Mouse (Mus musculus): ENCODE data around the gene Il6st. TPM values are rescaled to one million over a fixed set of nuclear protein-coding genes. Genes with fewer than 3 reads are reported as not detected.

Il6st gene
- polyA plus RNA-seq, 1 experiment = 17.3 TPM

DNA sequence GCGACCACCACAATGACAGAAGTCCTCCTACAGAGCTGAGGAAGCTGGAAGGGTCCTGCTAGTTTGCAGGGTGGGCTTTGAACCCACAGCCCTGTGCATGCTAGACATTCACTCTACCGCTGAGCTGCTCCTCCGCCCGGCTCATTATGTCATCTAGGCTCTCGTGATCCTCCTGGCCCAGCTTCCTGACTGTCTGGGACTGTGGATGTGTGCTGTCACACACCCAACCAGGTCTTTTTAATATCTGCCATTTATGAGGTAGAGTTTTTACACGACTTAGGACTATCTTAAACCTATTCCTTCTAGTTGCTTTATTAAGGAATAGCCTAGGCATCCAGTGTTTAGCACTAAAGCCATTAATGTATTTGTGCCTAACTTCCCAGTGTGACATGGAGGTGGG is 41.6 kb downstream of the Il6st start:
- no peaks in the 10 kb centered on the region for H3K79me3 ChIP-seq (ENCODE audit: low read depth)
- no peaks in the 10 kb centered on the region for H3K27me3 ChIP-seq (ENCODE audit: control insufficient read depth, insufficient read depth, insufficient read length)
- no peaks in the 10 kb centered on the region for H3K79me2 ChIP-seq (ENCODE audit: control insufficient read depth, insufficient read depth)
- TF ChIP-seq CEBPB (IDR thresholded peaks at IDR 0.05; ENCODE audit: low read depth) (no peak), MAX (IDR thresholded peaks at IDR 0.05) (no peak), FOSL1 (IDR thresholded peaks at IDR 0.05; ENCODE audit: insufficient read depth, low read length, poor library complexity, severe bottlenecking) (no peak), MYOD1 (IDR thresholded peaks at IDR 0.05; ENCODE audit: control insufficient read depth, insufficient read length, low read depth) (no peak), USF1 (IDR thresholded peaks at IDR 0.05; ENCODE audit: low read depth) (no peak), MYOG (IDR thresholded peaks at IDR 0.05; ENCODE audit: control insufficient read depth, extremely low read depth, insufficient read length) (no peak), CTCF (IDR thresholded peaks at IDR 0.05; ENCODE audit: control insufficient read depth, insufficient read depth, insufficient read length) (no peak)
- no peak overlapping the region for H3ac ChIP-seq (ENCODE audit: control insufficient read depth, insufficient read length, low read depth)
- H3K36me3 ChIP-seq (ENCODE audit: control insufficient read depth, insufficient read depth) = peaks cover 49% of the 10 kb centered on the region
- no peak overlapping the region for H3K4me3 ChIP-seq (ENCODE audit: insufficient read depth, poor library complexity, severe bottlenecking)

DNA sequence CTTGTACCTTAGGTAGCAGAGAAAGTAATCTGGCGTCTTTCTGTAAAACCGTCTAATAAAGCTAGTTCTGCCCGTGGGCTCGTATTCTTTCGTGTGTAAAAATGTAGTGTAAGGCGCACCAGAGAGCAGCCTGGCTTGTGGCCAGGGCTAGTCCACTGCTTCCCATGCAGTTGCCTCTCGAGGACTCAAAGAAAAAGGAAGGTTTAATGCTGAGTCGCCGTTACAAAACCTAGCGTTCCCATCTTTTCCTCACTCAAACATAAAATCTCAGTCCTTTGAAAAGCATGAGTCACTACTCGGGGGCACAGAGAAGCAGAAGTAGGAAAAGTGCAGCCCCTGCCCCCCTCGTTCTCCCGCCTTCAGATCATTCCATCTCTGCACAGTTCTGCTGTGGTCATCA is 42.9 kb downstream of the Il6st start:
- Histone ChIP-seq H3K27me3 (ENCODE audit: control insufficient read depth, insufficient read depth, insufficient read length) (no peaks in the 10 kb centered on the region), H3K79me3 (ENCODE audit: low read depth) (no peaks in the 10 kb centered on the region), H3K4me3 (ENCODE audit: insufficient read depth, poor library complexity, severe bottlenecking) (no peak overlapping the region), H3K36me3 (ENCODE audit: control insufficient read depth, insufficient read depth) (peaks cover 38% of the 10 kb centered on the region), H3K79me2 (ENCODE audit: control insufficient read depth, insufficient read depth) (no peaks in the 10 kb centered on the region), H3ac (ENCODE audit: control insufficient read depth, insufficient read length, low read depth) (no peak overlapping the region)
- TF ChIP-seq USF1 (IDR thresholded peaks at IDR 0.05; ENCODE audit: low read depth) (no peak), MAX (IDR thresholded peaks at IDR 0.05) (no peak), CTCF (IDR thresholded peaks at IDR 0.05; ENCODE audit: control insufficient read depth, insufficient read depth, insufficient read length) (no peak), FOSL1 (IDR thresholded peaks at IDR 0.05; ENCODE audit: insufficient read depth, low read length, poor library complexity, severe bottlenecking) (no peak), MYOD1 (IDR thresholded peaks at IDR 0.05; ENCODE audit: control insufficient read depth, insufficient read length, low read depth) (no peak), CEBPB (IDR thresholded peaks at IDR 0.05; ENCODE audit: low read depth) (no peak), MYOG (IDR thresholded peaks at IDR 0.05; ENCODE audit: control insufficient read depth, extremely low read depth, insufficient read length) (no peak)

DNA sequence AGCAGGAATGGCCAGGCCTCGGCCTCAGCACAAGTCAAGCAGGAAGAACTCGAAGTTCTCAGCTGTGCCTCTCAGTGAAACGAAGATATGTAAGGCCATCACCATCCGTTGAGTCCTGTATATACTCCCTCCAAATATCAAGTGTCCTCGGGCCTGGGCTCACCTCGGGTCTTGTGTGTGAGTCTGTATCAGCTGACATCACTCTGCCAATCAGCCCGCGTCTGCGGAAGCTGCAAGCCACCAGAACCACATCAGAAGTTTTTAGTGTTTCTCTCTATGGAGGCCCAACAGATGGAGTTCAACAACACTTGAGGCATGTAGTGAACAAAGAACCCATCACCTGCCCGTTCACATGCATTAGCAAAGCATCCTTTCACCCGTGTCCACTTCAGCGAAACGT is 43.8 kb downstream of the Il6st start:
- no peaks in the 10 kb centered on the region for H3K79me2 ChIP-seq (ENCODE audit: control insufficient read depth, insufficient read depth)
- no peaks in the 10 kb centered on the region for H3K79me3 ChIP-seq (ENCODE audit: low read depth)
- H3K4me3 ChIP-seq (ENCODE audit: insufficient read depth, poor library complexity, severe bottlenecking) = no peak overlapping the region
- no peak overlapping the region for H3ac ChIP-seq (ENCODE audit: control insufficient read depth, insufficient read length, low read depth)
- H3K27me3 ChIP-seq (ENCODE audit: control insufficient read depth, insufficient read depth, insufficient read length) = no peaks in the 10 kb centered on the region
- peaks cover 30% of the 10 kb centered on the region for H3K36me3 ChIP-seq (ENCODE audit: control insufficient read depth, insufficient read depth)
- TF ChIP-seq MYOG (IDR thresholded peaks at IDR 0.05; ENCODE audit: control insufficient read depth, extremely low read depth, insufficient read length) (no peak), MAX (IDR thresholded peaks at IDR 0.05) (no peak), CEBPB (IDR thresholded peaks at IDR 0.05; ENCODE audit: low read depth) (no peak), USF1 (IDR thresholded peaks at IDR 0.05; ENCODE audit: low read depth) (no peak), CTCF (IDR thresholded peaks at IDR 0.05; ENCODE audit: control insufficient read depth, insufficient read depth, insufficient read length) (no peak), MYOD1 (IDR thresholded peaks at IDR 0.05; ENCODE audit: control insufficient read depth, insufficient read length, low read depth) (no peak)

DNA sequence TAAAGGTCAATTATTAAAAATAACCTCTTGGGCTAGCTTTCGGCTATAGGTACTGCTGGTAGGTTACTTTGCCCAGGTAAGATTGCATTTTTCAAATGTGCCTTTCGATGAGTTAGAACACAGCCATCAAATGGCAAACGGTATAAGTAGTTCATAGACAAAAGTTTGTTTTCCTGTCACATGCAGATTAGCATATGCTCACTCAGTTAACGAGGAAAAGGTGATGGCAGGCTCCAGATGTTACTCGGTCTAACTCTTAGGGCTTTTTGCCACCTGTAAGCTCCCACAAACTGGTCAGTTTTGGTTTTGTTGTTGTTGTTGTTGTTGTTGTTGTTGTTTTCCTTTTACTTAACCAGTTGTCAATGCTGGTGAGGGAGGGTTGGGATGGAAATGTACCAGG is 44.6 kb downstream of the Il6st start:
- Histone ChIP-seq H3K36me3 (ENCODE audit: control insufficient read depth, insufficient read depth) (peaks cover 24% of the 10 kb centered on the region), H3K4me3 (ENCODE audit: insufficient read depth, poor library complexity, severe bottlenecking) (no peak overlapping the region), H3K79me2 (ENCODE audit: control insufficient read depth, insufficient read depth) (no peaks in the 10 kb centered on the region), H3ac (ENCODE audit: control insufficient read depth, insufficient read length, low read depth) (no peak overlapping the region), H3K27me3 (ENCODE audit: control insufficient read depth, insufficient read depth, insufficient read length) (no peaks in the 10 kb centered on the region), H3K79me3 (ENCODE audit: low read depth) (no peaks in the 10 kb centered on the region)
- TF ChIP-seq MAX (IDR thresholded peaks at IDR 0.05) (no peak), MYOG (IDR thresholded peaks at IDR 0.05; ENCODE audit: control insufficient read depth, extremely low read depth, insufficient read length) (no peak), CTCF (IDR thresholded peaks at IDR 0.05; ENCODE audit: control insufficient read depth, insufficient read depth, insufficient read length) (no peak), FOSL1 (IDR thresholded peaks at IDR 0.05; ENCODE audit: insufficient read depth, low read length, poor library complexity, severe bottlenecking) (no peak), MYOD1 (IDR thresholded peaks at IDR 0.05; ENCODE audit: control insufficient read depth, insufficient read length, low read depth) (no peak), USF1 (IDR thresholded peaks at IDR 0.05; ENCODE audit: low read depth) (no peak), CEBPB (IDR thresholded peaks at IDR 0.05; ENCODE audit: low read depth) (no peak)

GRCm38 (mm10) chr13:112509465-112509864 is 45.6 kb downstream of the Il6st start:
- Histone ChIP-seq H3K4me3 (ENCODE audit: insufficient read depth, poor library complexity, severe bottlenecking) (no peak overlapping the region), H3K79me3 (ENCODE audit: low read depth) (no peaks in the 10 kb centered on the region), H3ac (ENCODE audit: control insufficient read depth, insufficient read length, low read depth) (no peak overlapping the region), H3K36me3 (ENCODE audit: control insufficient read depth, insufficient read depth) (peaks cover 19% of the 10 kb centered on the region), H3K27me3 (ENCODE audit: control insufficient read depth, insufficient read depth, insufficient read length) (no peaks in the 10 kb centered on the region), H3K79me2 (ENCODE audit: control insufficient read depth, insufficient read depth) (no peaks in the 10 kb centered on the region)
- TF ChIP-seq CTCF (IDR thresholded peaks at IDR 0.05; ENCODE audit: control insufficient read depth, insufficient read depth, insufficient read length) (peak; percentile 87), FOSL1 (IDR thresholded peaks at IDR 0.05; ENCODE audit: insufficient read depth, low read length, poor library complexity, severe bottlenecking) (no peak)

- Histone ChIP-seq H3ac (ENCODE audit: control insufficient read depth, insufficient read length, low read depth) (no peak overlapping the region), H3K79me2 (ENCODE audit: control insufficient read depth, insufficient read depth) (no peaks in the 10 kb centered on the region), H3K4me3 (ENCODE audit: insufficient read depth, poor library complexity, severe bottlenecking) (no peak overlapping the region), H3K79me3 (ENCODE audit: low read depth) (no peaks in the 10 kb centered on the region), H3K27me3 (ENCODE audit: control insufficient read depth, insufficient read depth, insufficient read length) (no peaks in the 10 kb centered on the region), H3K36me3 (ENCODE audit: control insufficient read depth, insufficient read depth) (peaks cover 7% of the 10 kb centered on the region)
- TF ChIP-seq FOSL1 (IDR thresholded peaks at IDR 0.05; ENCODE audit: insufficient read depth, low read length, poor library complexity, severe bottlenecking) (no peak), CEBPB (IDR thresholded peaks at IDR 0.05; ENCODE audit: low read depth) (no peak), CTCF (IDR thresholded peaks at IDR 0.05; ENCODE audit: control insufficient read depth, insufficient read depth, insufficient read length) (no peak)
These were observed 46.8 kb downstream of the Il6st start for GRCm38 (mm10) chr13:112510437-112511212.
